Mouse (Mus musculus) cerebellum, adult 11-12 months (tissue): ENCODE measurements around the gene 1700019N19Rik.

Source experiments
- DNase-seq: peaks from one replicate; pipeline ENCODE4 v3.0.0; 2022

1700019N19Rik gene

DNA sequence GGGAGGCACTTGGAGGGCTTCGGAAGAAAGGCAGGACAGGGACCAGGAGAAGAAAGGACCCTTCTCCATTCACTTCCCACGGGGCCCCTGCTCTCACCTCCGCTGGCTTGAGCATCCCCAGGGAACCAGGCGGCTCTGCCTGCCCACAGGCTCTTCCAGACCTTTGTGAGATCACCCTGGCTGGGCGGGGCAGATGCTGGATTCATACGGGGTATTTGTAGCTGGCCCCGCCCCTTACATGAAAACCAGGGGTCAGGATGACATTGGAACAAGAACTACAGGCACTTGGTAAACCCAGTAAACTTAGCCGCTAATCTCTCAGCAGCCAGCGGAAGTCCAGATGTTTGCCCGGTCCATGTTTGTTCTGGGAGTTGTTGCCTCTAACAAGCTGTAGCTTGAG is at the start of gene 1700019N19Rik:
Gene 1700019N19Rik, minus strand, starts transcription at position 178 of the 400 bp plus-strand sequence.
- DNase-seq = no peak

DNA sequence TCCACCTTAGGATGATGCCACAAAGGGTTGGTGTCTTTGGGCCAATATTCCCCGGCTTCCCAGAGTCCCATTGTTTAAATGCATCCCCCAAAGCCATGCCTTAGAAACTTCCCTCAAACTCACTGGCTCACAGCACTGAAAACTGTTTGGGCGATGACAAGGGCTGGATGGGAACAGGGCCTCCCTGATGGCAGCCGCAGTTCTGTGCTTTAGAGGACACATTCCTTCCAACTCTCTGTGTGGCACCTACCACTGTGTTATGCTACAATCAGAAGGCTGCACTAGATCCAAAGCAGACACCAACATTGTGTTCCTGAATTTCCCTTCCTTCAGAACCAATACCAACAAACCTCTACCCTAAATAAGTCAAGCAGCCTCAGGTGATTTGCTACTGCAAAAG is 49.3 kb upstream of the 1700019N19Rik start:
- DNase-seq = no peak

DNA sequence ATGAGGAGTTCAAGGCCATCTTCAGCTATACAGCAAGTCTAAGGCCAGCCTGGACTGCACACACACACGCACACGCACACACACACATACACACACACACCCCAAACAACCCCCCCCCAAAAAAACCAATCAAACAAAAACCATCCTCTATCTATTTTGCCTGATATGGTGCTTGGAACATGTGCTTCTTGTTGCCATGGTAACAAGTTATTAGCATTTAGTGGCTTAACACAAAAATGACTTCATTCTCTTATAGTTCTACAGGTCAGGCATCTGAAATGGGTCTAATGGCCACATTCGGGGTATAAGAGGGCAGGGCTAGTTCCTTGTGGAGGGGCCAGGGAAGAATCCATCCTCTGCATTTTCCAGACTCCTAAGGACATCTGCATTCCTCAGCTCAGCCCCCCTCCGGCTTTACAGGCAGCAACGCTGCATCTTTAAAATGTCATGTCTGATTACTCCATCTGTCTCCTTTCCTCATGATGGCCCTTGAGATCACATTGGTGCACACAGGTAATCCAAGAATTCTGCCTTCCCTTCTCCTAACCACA is 46.5 kb upstream of the 1700019N19Rik start:
- no peak for DNase-seq

DNA sequence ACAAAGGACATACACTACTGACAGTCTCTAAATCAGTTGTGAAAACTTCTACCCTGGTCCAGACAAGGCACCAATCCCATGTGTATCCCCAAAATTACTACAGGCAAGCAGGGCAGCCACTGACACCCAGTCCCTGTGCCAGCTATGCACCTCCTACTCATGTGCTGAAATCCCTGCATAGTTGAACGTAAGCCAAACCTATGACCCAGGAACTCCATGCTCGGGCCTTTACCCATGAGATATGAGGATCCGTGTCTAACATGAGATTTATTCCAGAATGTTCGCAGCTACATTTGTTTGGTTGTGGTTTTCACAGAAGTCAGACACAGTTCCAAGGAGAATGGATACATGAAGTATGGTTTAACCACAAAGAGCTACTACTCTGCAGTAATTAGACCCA is 45.5 kb upstream of the 1700019N19Rik start:
- DNase-seq = no peak

DNA sequence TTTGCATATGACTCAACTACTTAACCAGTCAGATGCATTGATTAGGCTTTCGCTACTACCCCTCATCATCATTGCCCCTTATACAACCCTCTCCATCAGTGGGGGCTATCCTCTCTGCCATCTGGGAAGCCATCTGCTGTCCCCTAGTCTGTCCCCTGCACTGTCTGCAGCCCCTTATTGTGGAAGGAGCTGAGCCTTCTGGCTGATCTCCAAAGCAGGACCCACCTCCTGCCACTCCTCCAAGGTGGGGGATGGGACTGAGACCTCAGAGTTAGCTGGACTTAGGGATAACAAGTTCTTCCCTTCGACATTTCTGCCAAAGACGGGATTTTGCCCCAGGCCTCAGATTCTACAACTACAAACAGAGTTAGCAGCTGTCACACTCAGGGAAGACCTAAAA is 45.1 kb upstream of the 1700019N19Rik start:
- DNase-seq = no peak

DNA sequence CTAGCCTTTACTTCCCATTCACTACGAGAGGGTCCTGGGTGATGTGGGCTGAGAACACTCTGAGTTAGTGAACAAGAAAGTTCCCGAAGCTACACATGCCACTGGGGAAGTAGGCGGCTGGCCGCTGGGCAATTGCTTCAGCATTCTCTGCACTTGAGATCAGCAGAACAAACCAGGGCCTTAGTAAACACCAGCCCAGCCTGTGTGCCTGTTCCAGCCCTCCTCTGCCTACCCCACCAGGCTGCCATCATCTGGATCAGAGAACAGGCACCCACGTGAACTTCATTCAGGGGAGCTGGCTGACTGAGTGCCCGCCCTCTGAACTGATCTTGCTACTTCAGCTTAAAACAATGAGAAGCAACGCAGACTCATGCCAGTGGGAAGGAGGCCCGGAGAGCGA is 44.4 kb upstream of the 1700019N19Rik start:
- DNase-seq = no peak

DNA sequence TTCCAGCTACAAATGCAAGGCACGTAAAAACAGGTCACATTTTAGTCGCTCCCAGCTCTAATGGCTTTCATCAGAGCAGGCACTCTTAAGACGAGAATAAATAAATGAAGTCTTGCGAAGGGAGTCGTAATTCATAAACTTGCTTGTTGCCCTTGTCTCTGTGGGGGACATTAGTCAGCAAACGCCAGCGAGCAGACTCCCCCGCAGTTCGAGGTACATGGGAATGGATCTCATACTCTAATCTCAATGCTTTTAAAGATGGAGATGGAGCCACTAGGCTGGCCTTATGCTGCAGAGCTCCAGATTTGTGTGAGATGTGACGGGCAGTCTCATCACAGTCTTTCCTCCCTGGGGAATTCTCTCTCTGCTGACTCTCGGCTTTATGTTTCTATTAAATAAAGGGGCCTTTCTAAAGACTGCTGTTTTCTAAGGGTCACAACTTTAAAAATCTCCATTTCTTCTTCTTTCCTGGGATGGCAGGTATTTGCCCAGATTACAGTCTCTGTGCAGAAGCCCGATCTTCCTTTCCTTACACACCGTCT is 39.4 kb upstream of the 1700019N19Rik start:
- DNase-seq = no peak

DNA sequence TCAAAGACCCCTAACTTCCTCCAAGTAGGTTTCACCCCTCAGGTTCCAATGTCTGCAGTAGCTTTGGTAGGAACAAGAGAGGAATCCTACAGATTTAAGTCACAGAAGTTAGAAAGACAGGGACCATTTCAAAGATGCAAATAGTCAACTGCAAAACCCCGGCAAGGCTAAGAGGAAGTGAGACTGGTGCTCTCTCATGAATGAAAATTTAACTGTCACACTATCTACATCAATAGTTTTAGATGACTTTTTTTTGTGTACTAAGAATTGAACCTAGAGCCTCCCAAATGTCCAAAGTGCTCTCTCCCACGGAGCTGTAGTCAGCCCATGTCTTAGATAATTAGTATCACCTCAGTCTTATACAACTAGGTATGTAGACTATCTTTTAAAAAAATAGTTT is 38.7 kb upstream of the 1700019N19Rik start:
- DNase-seq = no peak

DNA sequence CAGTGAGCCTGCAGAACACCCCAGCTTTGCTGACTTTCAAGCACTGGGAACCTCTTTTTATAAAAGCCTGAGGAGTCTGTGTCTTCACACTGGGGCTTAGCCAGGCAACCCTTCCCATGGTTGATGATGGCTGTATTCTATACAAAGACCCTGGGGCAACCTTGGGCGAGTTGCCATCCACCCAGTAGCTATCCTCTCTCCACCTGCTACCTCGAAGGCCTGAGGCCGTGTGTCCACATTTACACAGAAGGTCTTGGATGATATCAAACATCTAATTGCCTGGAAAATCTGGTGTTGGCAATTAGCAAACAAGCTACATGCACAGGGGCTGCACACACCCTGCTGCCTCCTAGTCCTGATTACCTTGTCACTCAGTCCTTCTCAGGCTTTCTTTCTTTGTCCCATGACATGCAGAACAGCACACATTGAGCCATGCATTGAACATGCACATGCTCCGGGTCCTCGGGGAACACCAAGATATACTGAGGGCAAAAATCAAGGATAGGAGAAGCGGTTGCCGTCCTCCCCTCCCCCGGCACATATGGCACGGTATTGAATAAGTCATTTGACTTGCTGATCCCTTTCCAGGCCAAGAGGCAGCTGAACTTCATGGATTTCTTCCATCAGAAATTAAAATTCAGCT is 37.1 kb upstream of the 1700019N19Rik start:
- DNase-seq = peak; percentile 32

DNA sequence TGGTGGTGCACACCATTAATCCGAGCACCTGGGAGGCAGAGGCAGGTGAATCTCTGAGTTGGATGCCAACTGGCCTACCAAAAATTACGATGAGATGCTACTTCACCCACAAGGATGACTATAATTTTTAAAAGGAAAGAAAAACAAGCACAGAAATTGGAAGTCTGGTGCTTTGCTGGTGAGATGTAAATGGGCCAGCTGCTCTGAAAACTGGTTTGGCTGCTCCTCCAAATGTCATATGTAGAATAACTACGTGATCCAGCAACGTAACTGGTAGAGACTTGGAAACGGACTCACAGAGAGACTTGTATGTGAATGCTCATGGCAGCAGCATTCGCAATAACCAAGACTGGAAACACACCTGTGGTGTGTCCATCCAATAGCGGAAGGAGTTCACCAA is 35.9 kb upstream of the 1700019N19Rik start:
- DNase-seq = no peak

DNA sequence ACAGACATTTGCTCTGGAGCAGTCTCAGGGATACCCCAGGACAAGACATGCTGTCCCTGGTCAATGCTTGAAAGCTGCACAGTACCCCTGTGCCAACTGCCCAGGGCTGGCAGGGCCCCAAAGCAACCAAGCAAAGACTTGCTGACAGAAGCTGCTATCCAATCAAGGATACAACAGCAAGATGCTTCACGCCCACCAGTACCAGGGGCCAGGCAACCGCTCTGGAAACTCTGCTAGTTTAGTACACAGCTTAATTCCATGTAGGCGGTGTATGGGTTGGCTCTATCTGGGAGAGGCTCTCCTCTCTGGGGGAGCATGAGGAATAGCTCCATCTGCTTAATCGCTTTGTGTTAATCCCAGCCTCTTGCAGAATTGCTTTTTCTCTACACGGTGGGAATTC is 35.3 kb upstream of the 1700019N19Rik start:
- peak; percentile 65 for DNase-seq

DNA sequence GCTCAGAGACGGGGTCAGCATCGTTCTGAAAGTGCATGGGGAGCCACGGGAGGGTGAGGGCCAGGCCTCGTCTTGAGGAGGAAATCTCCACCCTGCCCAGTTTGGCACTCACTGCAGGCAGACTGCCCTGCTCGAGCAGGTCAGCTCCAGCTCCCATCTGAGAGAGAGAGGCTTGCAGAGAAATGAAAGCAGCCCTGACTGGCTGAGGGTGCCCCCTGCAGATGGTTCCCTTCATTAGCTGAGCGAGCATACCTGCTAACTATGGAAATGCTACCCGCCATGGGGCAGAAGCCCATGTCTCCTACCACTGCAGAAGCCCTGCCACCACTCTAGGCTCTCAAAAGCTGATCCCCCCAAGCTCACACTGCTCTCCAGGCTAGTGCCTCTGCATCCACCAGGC is 33.4 kb upstream of the 1700019N19Rik start:
- no peak for DNase-seq

DNA sequence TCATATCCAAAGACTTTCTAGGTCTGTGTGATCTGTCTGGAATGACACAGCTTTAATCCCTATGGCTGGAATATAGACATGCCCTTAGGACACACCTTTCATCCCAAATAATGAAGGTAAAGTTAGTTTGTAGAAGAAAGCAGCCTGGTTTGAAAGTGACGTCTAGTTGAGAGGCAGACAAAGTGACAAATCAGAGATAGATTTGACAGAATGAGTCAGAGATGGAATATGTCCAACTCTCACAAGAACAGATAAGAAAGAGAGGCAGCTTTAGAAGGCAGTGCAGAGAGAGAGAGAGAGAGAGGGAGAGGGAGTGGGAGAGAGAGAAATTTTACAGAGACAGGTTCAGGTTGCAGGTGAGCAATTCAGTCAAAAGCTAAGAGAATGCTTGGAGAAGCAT is 30.1 kb upstream of the 1700019N19Rik start:
- DNase-seq = no peak

DNA sequence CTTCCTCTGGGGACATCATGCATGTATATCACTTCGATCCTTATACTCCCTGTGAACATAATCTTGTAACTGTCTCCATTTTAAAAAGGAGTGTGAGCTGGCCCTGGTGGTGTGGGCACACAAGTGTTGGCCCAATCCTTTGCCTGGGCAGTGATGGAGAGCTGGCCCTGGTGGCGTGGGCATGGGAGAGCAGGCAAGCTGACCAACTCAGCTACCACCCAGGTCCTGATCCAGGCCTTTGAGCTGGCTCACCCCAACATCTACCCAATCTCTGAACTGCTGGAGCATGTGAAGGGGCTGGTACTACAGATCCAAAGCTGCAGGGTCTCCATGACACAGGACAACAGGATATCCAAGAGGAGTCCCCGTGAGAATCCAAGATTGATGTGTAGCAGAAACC is 29.0 kb upstream of the 1700019N19Rik start:
- DNase-seq = peak; percentile 44

DNA sequence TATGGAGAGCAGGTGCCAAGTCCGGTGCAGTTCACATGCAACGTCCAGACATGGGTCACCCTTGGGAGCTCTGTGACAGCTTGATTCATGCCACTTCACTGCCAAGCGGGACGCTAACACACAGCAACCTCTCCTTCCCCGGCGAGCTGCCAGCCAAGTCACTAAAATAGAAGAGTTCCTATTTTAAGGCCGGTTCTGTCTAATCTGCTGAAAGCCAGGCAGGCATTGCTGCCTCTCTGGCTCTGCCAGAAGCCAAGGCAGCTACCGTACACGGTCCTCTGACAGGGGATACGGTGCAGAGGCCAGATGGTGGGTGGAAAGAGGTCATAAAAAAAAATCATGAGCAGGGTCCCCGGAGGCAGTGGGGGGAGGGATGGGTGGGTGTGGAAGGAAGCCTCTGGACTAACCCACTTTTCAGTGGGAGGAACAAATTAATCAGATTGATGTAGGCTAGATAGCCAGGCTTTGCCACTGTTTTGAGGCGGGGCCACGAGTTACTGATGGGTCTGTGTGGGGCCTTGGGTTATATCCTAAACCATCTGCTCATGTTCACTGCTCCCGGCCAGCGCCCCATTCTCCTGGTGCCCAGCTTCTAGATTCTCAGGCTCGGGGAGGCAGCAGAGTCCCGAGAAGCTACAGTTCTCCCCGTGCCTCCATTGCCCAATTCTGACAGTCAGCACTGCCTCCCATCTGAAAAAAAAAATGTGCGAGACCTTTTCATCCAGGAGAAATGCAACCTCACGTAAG is 28.4 kb upstream of the 1700019N19Rik start:
- peak; percentile 95 for DNase-seq

DNA sequence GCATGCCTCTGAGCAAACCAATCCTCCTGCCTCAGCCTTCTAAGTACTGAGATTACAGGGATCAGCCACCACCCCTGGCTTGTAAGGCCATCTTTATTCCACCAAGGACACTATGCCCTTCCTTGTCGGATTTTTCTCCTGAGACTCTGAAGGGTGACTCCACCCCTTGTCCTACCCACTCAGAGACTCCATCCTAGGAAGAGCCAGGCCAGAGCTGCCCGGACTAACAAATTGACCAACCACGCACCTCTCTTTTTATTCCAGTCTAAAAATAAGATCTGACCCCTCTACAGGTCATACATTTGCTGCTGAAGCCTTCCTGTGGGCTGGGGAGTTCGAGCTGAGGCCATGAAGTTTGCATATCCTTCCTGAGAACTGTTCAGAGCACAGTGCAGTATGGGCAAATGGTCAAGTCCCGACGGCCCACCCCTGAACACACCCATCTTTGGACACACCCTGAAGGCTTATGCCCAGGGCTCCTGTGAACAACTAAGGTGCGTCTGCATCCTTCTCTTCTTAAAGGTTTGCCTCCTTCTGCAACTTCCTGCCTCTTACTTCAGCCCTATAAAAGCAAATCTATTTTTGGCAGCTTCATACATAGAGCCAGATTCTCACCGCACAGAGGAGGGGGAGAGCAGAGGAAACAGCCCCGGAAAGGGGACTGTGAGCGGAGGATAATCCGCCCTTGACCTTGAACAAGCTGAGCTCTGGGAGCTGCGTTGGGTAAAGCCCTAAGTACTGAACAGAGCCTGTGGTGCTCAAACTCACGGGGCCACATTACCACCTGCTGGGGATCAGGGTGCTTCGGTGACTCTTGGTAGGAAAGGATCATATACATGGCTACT is 24.5 kb upstream of the 1700019N19Rik start:
- no peak for DNase-seq

DNA sequence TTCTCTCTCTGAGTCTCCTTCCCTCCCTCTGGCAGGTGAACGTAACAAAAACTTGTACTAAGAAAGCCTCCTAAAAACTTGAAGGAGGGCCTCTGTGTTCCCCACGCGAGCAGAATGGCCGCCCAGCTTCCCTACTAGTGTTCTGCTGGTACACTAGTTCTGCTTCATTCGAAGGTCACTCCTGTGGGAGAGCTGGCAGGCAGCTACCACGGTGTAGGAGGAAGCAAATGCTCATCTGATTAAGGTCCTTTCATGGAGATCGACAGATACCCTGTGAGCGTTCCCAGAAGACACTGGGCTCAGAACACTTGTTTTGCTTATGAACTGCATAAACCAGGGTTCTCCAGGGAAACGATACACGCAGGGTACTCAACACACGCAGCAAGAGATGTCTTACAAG is 23.1 kb upstream of the 1700019N19Rik start:
- no peak for DNase-seq

DNA sequence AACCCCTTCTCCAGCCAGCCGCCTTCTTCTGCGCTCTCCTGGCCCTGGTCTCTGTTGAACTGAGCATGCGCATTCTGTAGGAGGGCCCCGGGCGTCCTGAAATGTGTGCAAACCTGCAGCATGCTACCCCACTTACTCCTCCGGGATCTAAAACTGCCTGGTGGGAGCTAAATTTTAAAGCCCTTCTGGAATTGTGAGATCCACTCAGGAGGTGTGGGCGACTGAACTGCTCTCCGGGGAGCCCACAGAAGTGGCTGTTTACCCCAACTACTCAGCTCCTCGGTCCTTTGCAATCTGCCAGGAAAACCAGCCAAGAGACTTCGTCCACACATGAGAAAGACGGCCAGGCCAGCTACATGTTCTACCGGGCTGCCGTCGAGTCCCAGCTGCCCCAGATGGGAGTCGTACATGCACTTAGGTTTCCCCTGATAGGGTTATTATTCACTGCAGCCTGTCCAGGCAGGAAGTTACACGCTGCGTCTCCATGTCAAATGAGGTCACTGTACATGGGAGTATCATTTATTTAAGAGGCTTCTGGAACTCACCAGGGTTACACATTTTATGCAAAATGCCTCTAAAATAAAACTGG is 22.3 kb upstream of the 1700019N19Rik start:
- DNase-seq = no peak

DNA sequence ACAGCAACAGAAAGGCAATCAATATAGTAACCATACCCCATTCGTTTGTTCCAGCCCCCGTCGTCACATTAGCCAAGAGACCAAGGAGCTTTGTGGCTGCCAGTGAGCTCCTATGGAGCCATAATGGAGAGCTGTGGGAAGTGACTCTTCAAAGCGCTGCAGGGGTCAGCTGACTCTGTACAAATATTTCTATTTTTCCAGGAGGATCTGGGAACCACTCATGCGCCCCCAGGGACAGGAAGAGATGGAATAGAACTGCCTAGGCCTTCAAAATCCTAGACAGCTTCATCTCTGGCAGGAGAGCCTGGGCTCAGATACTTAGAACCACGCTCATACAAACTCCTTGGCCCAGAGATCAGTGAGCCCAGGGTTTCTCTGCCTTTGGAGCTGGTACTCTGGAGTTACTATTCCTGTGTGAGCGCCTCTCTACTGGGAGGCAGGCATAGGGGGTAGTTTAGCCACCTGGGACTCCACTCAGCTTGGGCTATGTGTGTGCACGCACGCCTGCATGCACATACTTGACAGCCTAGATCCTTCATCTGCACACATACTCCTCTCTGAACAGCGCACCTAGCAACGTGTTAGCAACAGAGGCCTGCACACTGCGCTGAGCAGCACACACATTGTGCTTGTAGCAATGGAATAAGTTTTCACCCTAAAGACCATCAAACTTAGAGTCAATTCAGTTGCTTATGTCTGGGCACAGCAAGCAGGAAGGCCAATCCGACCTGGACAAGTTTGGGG is 21.1 kb upstream of the 1700019N19Rik start:
- no peak for DNase-seq

DNA sequence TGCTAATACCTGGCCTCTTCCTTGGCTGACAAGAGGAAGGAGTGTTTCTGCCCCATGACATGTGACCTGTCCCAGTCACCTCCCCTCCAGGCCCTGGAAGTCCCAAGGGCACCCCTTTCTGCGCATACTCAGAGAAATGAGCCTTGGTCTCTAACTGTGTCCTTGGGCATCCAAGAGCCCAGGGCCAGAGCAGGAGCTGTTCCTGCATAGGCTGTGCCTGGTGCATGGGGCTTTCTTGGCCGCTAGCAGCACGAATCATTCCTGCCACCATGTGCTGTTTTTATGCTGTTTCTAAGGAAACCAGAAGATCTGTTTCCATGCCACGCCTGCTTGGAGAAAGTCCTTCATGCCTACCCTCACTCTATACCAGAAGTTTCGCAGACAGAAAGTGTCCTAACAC is 16.3 kb upstream of the 1700019N19Rik start:
- no peak for DNase-seq

DNA sequence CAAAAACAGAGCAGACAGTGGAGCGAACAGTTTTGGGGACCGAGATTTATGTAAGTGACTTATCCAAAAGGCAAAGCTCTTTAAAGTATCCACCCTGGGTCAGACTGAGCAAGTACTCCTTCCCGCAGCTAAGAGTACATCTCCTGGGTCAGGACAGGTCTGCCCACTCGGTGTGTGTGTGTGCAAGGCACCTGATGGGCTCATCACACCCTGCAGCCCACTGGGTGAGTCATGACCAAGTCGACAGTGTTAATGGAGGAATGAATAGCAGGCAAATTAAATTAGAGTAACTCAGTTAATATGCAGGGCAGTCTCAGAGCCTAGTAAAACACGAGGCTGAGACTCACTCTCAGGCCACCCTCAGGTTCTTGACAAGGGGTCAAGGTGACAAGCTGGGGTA is 14.6 kb upstream of the 1700019N19Rik start:
- no peak for DNase-seq

DNA sequence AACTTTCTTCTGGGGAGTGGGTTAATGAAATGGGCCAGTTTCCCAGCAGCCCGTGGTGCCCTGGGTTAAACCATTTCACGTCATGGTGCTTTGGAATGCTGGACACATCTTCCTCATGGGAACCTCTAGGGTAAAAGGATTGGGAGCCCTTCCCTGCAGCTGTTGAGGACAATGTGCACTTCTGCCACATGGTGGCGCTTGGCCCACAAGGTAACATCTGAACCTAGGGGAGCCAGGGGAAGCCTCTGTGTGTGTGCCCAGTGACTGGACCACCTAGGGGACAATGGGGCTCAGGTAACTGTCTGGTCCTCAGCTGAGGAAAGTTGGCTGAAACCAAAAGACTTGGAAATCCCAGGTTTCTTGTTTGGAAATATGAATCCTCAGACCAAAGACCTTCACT is 12.1 kb upstream of the 1700019N19Rik start:
- peak; percentile 54 for DNase-seq
